Mouse (Mus musculus): ENCODE data around the gene Pxdn.

DNA sequence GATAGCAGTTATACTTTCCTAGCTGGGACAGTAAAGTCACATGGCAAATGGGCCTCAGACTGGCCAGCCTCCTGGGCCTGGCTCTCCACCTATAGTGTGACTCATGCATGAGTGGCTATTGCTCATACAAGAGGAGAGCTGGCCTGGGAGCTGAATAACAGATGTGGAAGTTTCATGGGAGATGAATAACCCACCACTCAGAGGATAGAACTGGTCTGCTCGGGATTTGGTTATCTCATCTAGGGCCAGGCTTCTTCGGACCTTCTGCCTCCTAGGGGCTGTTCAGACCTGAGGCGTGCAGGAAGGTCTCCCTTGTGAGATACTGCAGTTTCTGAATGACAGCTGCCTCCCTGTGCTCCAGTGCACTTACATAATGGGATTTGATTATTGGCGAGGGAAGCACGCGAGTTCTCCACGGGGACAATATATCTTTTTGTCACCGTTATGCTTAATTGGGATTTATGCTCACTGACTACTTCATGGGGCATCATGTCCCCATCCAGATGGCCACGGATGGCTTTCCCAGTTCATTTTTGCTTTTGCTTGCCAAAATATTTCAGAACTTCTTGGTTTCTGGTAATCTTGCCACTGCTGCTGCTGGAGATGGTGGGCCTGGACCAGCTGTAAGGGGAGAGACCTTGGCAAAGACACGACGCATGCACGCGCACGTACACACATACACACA, 66.4 kb downstream of the Pxdn start:
- TF ChIP-seq POLR2A (IDR thresholded peaks at IDR 0.05; ENCODE audit: insufficient read length, low read depth) (no peak), POLR2AphosphoS2 (IDR thresholded peaks at IDR 0.05; ENCODE audit: insufficient read length, low read depth) (no peak), SRF (IDR thresholded peaks at IDR 0.05; ENCODE audit: control insufficient read depth, insufficient read length, low read depth) (no peak), REST (IDR thresholded peaks at IDR 0.05; ENCODE audit: insufficient read depth, insufficient read length) (no peak)

Measured in myocyte (in vitro differentiated cells).